9 mouse cellular contexts compared by ENCODE assay signal in the genomic region with DNA sequence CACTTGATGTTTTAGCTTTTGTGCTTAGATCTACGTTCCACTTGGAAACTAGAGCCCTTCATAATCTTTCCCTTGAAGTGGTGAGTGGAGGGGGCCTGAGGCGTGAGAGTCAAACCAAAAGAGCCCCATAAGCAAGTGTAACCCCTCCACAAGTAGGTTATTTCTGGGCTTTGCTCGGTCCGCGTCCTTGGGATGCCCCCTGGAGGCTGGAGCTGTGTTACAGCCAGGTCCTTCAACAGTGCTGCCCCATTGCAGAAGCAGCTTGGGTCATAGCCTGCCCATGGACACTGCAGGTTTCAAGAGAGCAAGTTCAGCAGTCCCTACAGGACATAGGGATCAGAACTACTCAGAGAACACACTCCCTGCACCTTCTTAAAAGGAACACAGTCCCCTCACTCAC. TPM values are rescaled to one million over a fixed set of nuclear protein-coding genes. Genes with fewer than 3 reads are reported as not detected.
DNase-seq lines count a peak whose midpoint lies in the region; ATAC-seq and TF ChIP-seq lines count a peak whose summit lies in the region.
"Had no signal": no experiment of that assay in that cellular context is flagged by ENCODE, and none has a peak within 500 bp of the region (broad histone marks: within the 10 kb centered on the region; RNA-seq: fewer than 3 reads in every experiment).

No protein-coding gene starts in this region.

- H3K4me2 ChIP-seq in forebrain, postnatal 0 days (ENCODE audit: low read depth): no peak overlapping the region
- no peak overlapping the region for H3K4me2 ChIP-seq in forebrain, embryonic 15.5 days (replicated peaks)
- H3K4me2 ChIP-seq: heart, embryonic 15.5 days had no signal

- no peaks in the 10 kb centered on the region for H3K36me3 ChIP-seq in forebrain, postnatal 0 days (ENCODE audit: insufficient read depth)
- no peaks in the 10 kb centered on the region for H3K36me3 ChIP-seq in forebrain, embryonic 15.5 days
- H3K36me3 ChIP-seq in heart, adult 2 months (ENCODE audit: control insufficient read depth, insufficient read depth, low read length): no peaks in the 10 kb centered on the region
- H3K36me3 ChIP-seq: heart, embryonic 15.5 days had no signal

- ATAC-seq in forebrain, postnatal 0 days: no peak
- no peak for ATAC-seq in forebrain, embryonic 15.5 days (replicated peaks)
- ATAC-seq in megakaryocyte, adult 5-6 weeks (ENCODE audit: poor library complexity, severe bottlenecking): peak; percentile 93

- no peak for TF ChIP-seq POLR2A in heart, adult 2 months (IDR thresholded peaks at IDR 0.05; ENCODE audit: insufficient read depth, low read depth, low read length)

- no peak overlapping the region for H3K4me3 ChIP-seq in forebrain, postnatal 0 days (ENCODE audit: low read depth, low read length)
- no peak overlapping the region for H3K4me3 ChIP-seq in forebrain, embryonic 15.5 days
- no peak overlapping the region for H3K4me3 ChIP-seq in heart, adult 2 months
- H3K4me3 ChIP-seq: heart, embryonic 15.5 days had no signal

- no peaks in the 10 kb centered on the region for H3K79me2 ChIP-seq in heart, adult 2 months (replicated peaks; ENCODE audit: control insufficient read depth, insufficient read depth, low read length)

- peak; percentile 26 for DNase-seq in forebrain, postnatal 0 days
- DNase-seq in CD4-positive, CD25-positive, alpha-beta regulatory T cell, adult 2 months (ENCODE audit: low read depth, low spot score): peak; percentile 76
- DNase-seq in cerebellum, postnatal 14 days: peak; percentile 65 to 68
- peak; percentile 66 to 73 for DNase-seq in heart, adult 2 months
- peak; percentile 30 to 70 for DNase-seq in layer of hippocampus, postnatal 25 days (ENCODE audit: extremely low spot score in 1 of 2, low spot score in 1 of 2)
- DNase-seq in spleen, postnatal 4 days (ENCODE audit: low spot score in 2 of 2): peak; percentile 66 to 85

- H3K27me3 ChIP-seq in forebrain, postnatal 0 days (ENCODE audit: insufficient read depth, low read length): no peaks in the 10 kb centered on the region
- H3K27me3 ChIP-seq in forebrain, embryonic 15.5 days: no peaks in the 10 kb centered on the region
- no peaks in the 10 kb centered on the region for H3K27me3 ChIP-seq in heart, adult 2 months (ENCODE audit: control insufficient read depth, insufficient read depth, low read length)
- H3K27me3 ChIP-seq: heart, embryonic 15.5 days had no signal

- TF ChIP-seq EP300 in heart, adult 2 months (IDR thresholded peaks at IDR 0.05; ENCODE audit: insufficient read depth, low read depth, low read length): 0 out of 2 replicates have a peak, but pooled peaks have one; percentile 46

- no peak overlapping the region for H3K9ac ChIP-seq in forebrain, postnatal 0 days
- H3K9ac ChIP-seq in forebrain, embryonic 15.5 days (replicated peaks): no peak overlapping the region
- no peak overlapping the region for H3K9ac ChIP-seq in heart, adult 2 months (ENCODE audit: low read depth, low read length)
- H3K9ac ChIP-seq: heart, embryonic 15.5 days had no signal

- intact Hi-C loops in heart, adult 2 months (cut with DNase I): loop anchor here (1.0 to 5.0 kb wide), 4 partner anchors 22 to 267 kb away; a partner anchor contains a TSS

- no peaks in the 10 kb centered on the region for H3K4me1 ChIP-seq in forebrain, postnatal 0 days (ENCODE audit: insufficient read depth)
- no peaks in the 10 kb centered on the region for H3K4me1 ChIP-seq in forebrain, embryonic 15.5 days
- H3K4me1 ChIP-seq in heart, adult 2 months (ENCODE audit: control insufficient read depth, insufficient read depth, low read length): no peaks in the 10 kb centered on the region

- peak; percentile 67 for TF ChIP-seq CTCF in forebrain, postnatal 0 days (IDR thresholded peaks at IDR 0.05; ENCODE audit: low read depth)
- peak; percentile 82 for TF ChIP-seq CTCF in heart, adult 2 months (IDR thresholded peaks at IDR 0.05)

- no peaks in the 10 kb centered on the region for H3K9me3 ChIP-seq in forebrain, postnatal 0 days (ENCODE audit: low read length)
- no peaks in the 10 kb centered on the region for H3K9me3 ChIP-seq in forebrain, embryonic 15.5 days
- H3K9me3 ChIP-seq: heart, embryonic 15.5 days had no signal

- WGBS in forebrain, postnatal 0 days: 23% methylated on average over 5 of the region's 5 CpGs
- 20% methylated on average over 5 of the region's 5 CpGs for WGBS in forebrain, embryonic 15.5 days
- WGBS in heart, adult 2 months: 12% methylated on average over 5 of the region's 5 CpGs

- no peak overlapping the region for H3K27ac ChIP-seq in forebrain, postnatal 0 days (ENCODE audit: low read depth, low read length)
- H3K27ac ChIP-seq in forebrain, embryonic 15.5 days (replicated peaks): no peak overlapping the region
- no peak overlapping the region for H3K27ac ChIP-seq in heart, adult 2 months
- H3K27ac ChIP-seq: heart, embryonic 15.5 days had no signal

RNA-seq across cellular contexts. Expression of a gene that starts 11.0 kb away (rescaled TPM):
- 38.1 and 38.7 TPM in 2 replicates for total RNA-seq in forebrain, postnatal 0 days (2014; rRNA removed)
- 44.1 and 45.3 TPM in 2 replicates for polyA plus RNA-seq in forebrain, postnatal 0 days (2015; fragmentation: Nextera tagmentation; extraction: Ambion mirVana)
- polyA plus RNA-seq in forebrain, embryonic 15.5 days (2015; fragmentation: Nextera tagmentation; extraction: Ambion mirVana): 68.7 and 70.3 TPM in 2 replicates
- total RNA-seq in heart, adult 2 months (2021): 10 to 100 TPM; 43.1 to 48.1 TPM
- 39.4 and 62.5 TPM in 2 replicates for polyA plus RNA-seq in heart, adult 2 months (2012; rRNA removed)
- total RNA-seq in layer of hippocampus, postnatal 25 days (2021): 10 to 100 TPM; 47.7 to 54.2 TPM
- total RNA-seq in megakaryocyte, adult 5-6 weeks (2015): 94.5 and 117 TPM in 2 replicates
- 59.1 and 63.1 TPM in 2 replicates for total RNA-seq in megakaryocyte, adult 5-6 weeks (2017)

RNA-seq across cellular contexts. Expression of a gene that starts 59.0 kb away (rescaled TPM):
- total RNA-seq in forebrain, postnatal 0 days (2014; rRNA removed): 6.7 and 8.7 TPM in 2 replicates
- polyA plus RNA-seq in forebrain, postnatal 0 days (2015; fragmentation: Nextera tagmentation; extraction: Ambion mirVana): 5.4 and 6.4 TPM in 2 replicates
- polyA plus RNA-seq in forebrain, embryonic 15.5 days (2015; fragmentation: Nextera tagmentation; extraction: Ambion mirVana): 7.9 and 9.1 TPM in 2 replicates
- total RNA-seq in heart, adult 2 months (2021): 10 to 100 TPM; 17.0 to 19.2 TPM
- polyA plus RNA-seq in heart, adult 2 months (2012; rRNA removed): 14.4 and 18.3 TPM in 2 replicates
- 10 to 100 TPM; 17.8 to 21.2 TPM for total RNA-seq in layer of hippocampus, postnatal 25 days (2021)
- 10.9 and 12.9 TPM in 2 replicates for total RNA-seq in megakaryocyte, adult 5-6 weeks (2015)
- total RNA-seq in megakaryocyte, adult 5-6 weeks (2017): 15.3 and 16.8 TPM in 2 replicates

RNA-seq across cellular contexts. Expression of a gene that starts 59.5 kb away (rescaled TPM):
- 14.4 and 16.8 TPM in 2 replicates for total RNA-seq in forebrain, postnatal 0 days (2014; rRNA removed)
- polyA plus RNA-seq in forebrain, postnatal 0 days (2015; fragmentation: Nextera tagmentation; extraction: Ambion mirVana): 21.3 and 23.2 TPM in 2 replicates
- polyA plus RNA-seq in forebrain, embryonic 15.5 days (2015; fragmentation: Nextera tagmentation; extraction: Ambion mirVana): 3.2 and 3.3 TPM in 2 replicates
- total RNA-seq in heart, adult 2 months (2021): 1 to 10 TPM; 4.5 to 5.8 TPM
- polyA plus RNA-seq in heart, adult 2 months (2012; rRNA removed): 9.2 and 20.2 TPM in 2 replicates
- total RNA-seq in layer of hippocampus, postnatal 25 days (2021): 10 to 100 TPM; 61.6 to 63.1 TPM
- 71.1 and 79.5 TPM in 2 replicates for total RNA-seq in megakaryocyte, adult 5-6 weeks (2015)
- 75.2 and 81.4 TPM in 2 replicates for total RNA-seq in megakaryocyte, adult 5-6 weeks (2017)

Comparison
In these comparisons a context has a peak if more than half of its experiments do, and no peak if none do; other contexts are left out.
1. DNase-seq: peak in every context shown above with its lines; median percentile 76 in CD4-positive, CD25-positive, alpha-beta regulatory T cell, adult 2 months; 76 in spleen, postnatal 4 days; 70 in heart, adult 2 months; 66 in cerebellum, postnatal 14 days; 50 in layer of hippocampus, postnatal 25 days; 26 in forebrain, postnatal 0 days.